Mouse (Mus musculus) kidney, adult 2 months (tissue): ENCODE measurements around the gene Wtip. TPM values are rescaled to one million over a fixed set of nuclear protein-coding genes. Genes with fewer than 3 reads are reported as not detected.
"Not testable (repeated sequence)": the region's sequence is repeated elsewhere in the genome, so short reads cannot be mapped to it uniquely, and the experiment has no call there.

ENCODE experiments used
- DNase-seq: peaks from one replicate; pipeline ENCODE4 v3.0.0; 2021
- H3K27ac ChIP-seq: fragments of 200-500 bp; 2 replicates; pipeline ENCODE4 v1.5.1; 2012; ENCODE audit warnings: low read depth, low read length, control low read depth, inconsistent platforms; ENCODE audit not compliant: insufficient read depth
- H3K27me3 ChIP-seq: fragments of 200-500 bp; replicated peaks from 2 replicates; pipeline ENCODE4 v1.6.1; 2012; ENCODE audit warnings: mild to moderate bottlenecking, moderate library complexity, low read length, inconsistent platforms; ENCODE audit not compliant: control insufficient read depth, insufficient read depth
- H3K36me3 ChIP-seq: fragments of 200-500 bp; 2 replicates; pipeline ENCODE4 v1.6.1; 2012; ENCODE audit warnings: mild to moderate bottlenecking, moderate library complexity, low read length, inconsistent platforms; ENCODE audit not compliant: control insufficient read depth, insufficient read depth
- H3K4me1 ChIP-seq: fragments of 200-500 bp; 2 replicates; pipeline ENCODE4 v1.6.1; 2011; ENCODE audit warnings: low read length; ENCODE audit not compliant: control insufficient read depth, insufficient read depth
- H3K4me3 ChIP-seq: fragments of 200-500 bp; 2 replicates; pipeline ENCODE4 v1.5.1; 2011; ENCODE audit warnings: mild to moderate bottlenecking, low read depth, low read length, control low read depth; ENCODE audit not compliant: insufficient read depth
- CTCF ChIP-seq: fragments of 200-500 bp; conservative IDR thresholded peaks from 2 replicates; pipeline ENCODE4 v1.5.1; 2011; ENCODE audit warnings: low read depth, mild to moderate bottlenecking, control low read depth, low read length, moderate library complexity, mixed read lengths; ENCODE audit not compliant: insufficient read depth, insufficient read length
- POLR2A ChIP-seq: fragments of 200-500 bp; IDR thresholded peaks from one replicate; pipeline ENCODE4 v1.6.1; 2011; ENCODE audit warnings: low read depth, low read length, control low read depth
- WGBS: fragments of 180-500 bp; shearing (Covaris S2); methylation state at CpG from one replicate; pipeline ENCODE4 v1.1.7; 2018; 5-methylcytosine and 5-hydroxymethylcytosine counted together
- polyA plus RNA-seq: library from polyadenylated mRNA; depleted of rRNA; stranded (reverse); fragments of >200 nt; gene quantifications from 2 replicates; pipeline ENCODE4 v1.2.3, GENCODE M21; 2012; rRNA removed

Gene Wtip
- polyA plus RNA-seq, 1 experiment, result 22.6 TPM

DNA sequence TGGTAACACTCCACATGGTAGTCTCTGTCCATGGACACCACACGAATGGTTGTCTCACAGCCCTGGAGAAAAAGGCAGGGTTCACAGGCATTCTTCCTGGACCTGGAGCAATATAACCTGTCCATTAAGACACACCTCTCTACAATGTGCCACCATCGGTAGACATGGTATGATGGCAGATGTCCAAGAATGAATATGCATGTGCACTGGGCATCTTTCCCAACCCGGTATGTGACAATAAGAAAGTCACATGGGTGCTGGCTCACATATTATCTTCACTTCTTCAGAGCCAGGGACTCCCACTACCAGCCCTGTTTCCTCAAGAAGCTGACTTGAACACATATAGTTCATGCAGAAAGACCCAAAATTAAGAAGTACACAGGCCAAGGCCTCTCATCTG, 16.5 kb downstream of the Wtip start:
- TF ChIP-seq POLR2A (no peak), CTCF (no peak)
- Histone ChIP-seq H3K4me3 (no peak overlapping the region), H3K27ac (no peak overlapping the region), H3K27me3 (no peaks in the 10 kb centered on the region), H3K4me1 (no peaks in the 10 kb centered on the region), H3K36me3 (no peaks in the 10 kb centered on the region)
- WGBS, result 59% methylated on average over 3 of the region's 3 CpGs
- DNase-seq, result no peak

DNA sequence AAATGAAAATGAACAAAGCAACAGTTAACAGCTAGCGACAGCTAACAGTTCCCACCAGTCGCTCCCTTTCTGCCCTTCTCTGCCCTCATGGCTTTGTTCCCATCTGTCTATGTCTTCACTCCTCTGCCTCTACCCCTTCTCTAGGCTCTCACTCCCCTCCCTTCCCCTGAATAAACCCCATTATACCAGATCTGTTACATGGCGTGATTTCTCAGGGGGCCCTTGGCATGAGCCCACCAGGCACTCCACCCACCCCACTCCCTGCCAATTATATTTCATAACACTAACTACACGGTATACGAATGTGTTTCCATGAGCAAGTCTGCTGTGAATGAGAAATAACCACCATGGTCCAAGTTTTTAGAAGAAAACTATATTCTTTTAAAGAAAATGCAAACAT, 23.9 kb downstream of the Wtip start:
- DNase-seq, result no peak
- H3K36me3 ChIP-seq, result no peaks in the 10 kb centered on the region
- WGBS, result 85% methylated on average over 5 of the region's 5 CpGs

DNA sequence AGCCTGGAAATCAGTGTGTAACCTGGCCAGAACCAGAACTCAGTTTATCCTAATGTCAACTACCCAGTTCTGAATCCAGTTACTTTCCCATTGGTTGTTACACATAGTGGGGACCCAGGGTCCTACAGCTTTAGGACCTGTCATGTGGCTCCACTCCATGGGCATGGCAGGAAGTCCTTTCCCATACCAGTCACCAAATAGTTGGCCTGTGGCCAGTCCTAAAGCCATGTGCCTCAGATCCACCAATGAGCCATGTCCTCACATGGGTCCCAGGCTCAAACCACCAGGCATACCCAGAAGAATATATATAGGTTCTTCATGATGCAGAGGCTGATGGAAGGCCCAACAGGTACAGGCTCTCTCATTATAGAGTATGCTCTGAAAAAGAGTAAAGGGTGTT, 31.8 kb downstream of the Wtip start:
- TF ChIP-seq POLR2A (no peak), CTCF (no peak)
- no peak overlapping the region for H3K4me3 ChIP-seq
- no peaks in the 10 kb centered on the region for H3K36me3 ChIP-seq
- no peak for DNase-seq
- H3K27ac ChIP-seq, result no peak overlapping the region
- no peaks in the 10 kb centered on the region for H3K27me3 ChIP-seq
- no peaks in the 10 kb centered on the region for H3K4me1 ChIP-seq

More for the DNA sequence above, 23.9 kb downstream of the Wtip start:
- TF ChIP-seq POLR2A (no peak), CTCF (no peak)
- H3K27me3 ChIP-seq, result no peaks in the 10 kb centered on the region
- H3K4me1 ChIP-seq, result no peaks in the 10 kb centered on the region
- no peak overlapping the region for H3K4me3 ChIP-seq
- H3K27ac ChIP-seq, result no peak overlapping the region

DNA sequence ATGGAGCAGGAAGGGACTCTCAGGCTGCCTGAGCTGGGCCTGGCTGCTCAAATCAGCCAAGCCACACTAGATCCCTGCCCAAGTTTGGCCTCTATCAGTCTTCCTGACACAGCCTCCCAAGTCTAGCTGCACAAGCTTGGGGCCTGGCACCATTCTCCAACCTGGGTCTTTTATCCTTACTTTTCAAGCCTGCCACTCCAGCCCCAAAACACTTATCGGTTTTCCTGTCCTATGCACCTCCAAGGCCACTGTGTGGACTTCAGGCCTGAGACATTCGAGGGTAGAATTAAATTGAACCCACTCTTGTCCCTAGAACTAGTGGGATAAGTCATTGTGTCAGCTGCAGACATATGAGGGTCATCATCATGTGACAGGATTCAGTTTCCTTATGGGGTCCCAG, 33.1 kb downstream of the Wtip start:
- no peak for TF ChIP-seq POLR2A
- TF ChIP-seq CTCF, result no peak
- Histone ChIP-seq H3K4me3 (no peak overlapping the region), H3K27me3 (no peaks in the 10 kb centered on the region), H3K4me1 (no peaks in the 10 kb centered on the region), H3K36me3 (no peaks in the 10 kb centered on the region), H3K27ac (no peak overlapping the region)
- no peak for DNase-seq
- WGBS, result 80% methylated on average over 2 of the region's 2 CpGs

DNA sequence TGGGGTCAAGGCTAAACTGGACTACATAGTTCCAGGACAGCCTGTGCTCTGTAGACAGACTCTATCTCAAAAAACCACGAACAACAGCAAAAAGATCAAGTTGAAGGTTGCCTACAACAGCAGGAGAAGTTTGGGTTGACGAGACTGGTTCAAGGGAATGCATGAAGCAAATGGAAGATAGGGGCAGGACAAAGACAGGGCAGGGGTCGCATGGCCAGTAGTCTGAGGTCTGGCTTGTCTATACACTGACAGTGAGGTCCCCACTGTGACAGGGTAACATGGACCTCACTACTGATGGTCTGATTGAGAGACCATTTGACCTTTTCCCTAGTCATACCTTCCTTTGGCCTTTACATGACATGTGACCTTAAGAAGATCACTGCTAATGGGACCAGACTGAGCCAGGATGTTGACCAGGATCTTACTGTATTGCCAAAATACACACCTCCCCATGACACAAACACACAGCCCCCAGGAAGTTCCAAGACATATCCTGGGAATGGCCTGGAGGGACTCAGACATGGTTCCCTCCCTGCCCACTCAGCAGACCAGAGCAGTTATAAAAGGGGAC, 38.1 kb downstream of the Wtip start, which contains the start of gene Scgb1b30:
Scgb1b30 (plus strand) TSS at position 521 of the 571 bp plus-strand sequence.
- Histone ChIP-seq H3K27me3 (no peaks in the 10 kb centered on the region), H3K36me3 (no peaks in the 10 kb centered on the region), H3K4me1 (no peaks in the 10 kb centered on the region), H3K4me3 (no peak within 1 kb of the TSS), H3K27ac (no peak within 1 kb of the TSS)
- WGBS, result 78% methylated on average over 3 of the region's 3 CpGs
- DNase-seq, result no peak
- TF ChIP-seq CTCF, result no peak
- TF ChIP-seq POLR2A, result no peak

DNA sequence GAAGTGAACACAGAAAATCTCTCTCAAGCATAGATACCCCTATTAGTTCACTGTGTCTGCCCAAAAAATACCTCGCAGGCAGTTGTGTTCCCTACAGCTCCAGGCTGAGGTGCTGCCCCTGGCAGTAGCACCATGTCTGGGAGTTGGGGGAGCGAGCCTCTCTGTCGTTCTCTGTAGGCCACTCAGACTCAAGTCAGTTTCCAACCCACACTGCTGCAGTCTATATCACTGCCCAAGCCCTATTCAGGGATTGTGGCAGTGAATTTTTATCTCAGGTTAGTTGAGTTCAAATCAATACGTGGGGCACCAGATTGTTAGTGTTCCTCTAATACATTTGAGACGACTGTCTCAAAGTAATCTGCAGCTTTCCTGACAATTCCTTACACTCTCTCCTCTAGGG, 64.9 kb downstream of the Wtip start:
- not testable (repeated sequence) for H3K36me3 ChIP-seq, H3K4me3 ChIP-seq, H3K27me3 ChIP-seq, H3K27ac ChIP-seq, DNase-seq, H3K4me1 ChIP-seq
- 73% methylated on average over 5 of the region's 5 CpGs for WGBS

Other genes starting within 250 kb of the Wtip start
- gene Scgb2b26, start 188.2 kb downstream of the Wtip start, polyA plus RNA-seq, result not detected in 2 replicates
- gene Scgb2b27, start 119.3 kb downstream of the Wtip start, polyA plus RNA-seq, result not detected in 2 replicates
- not detected in 2 replicates for gene Scgb1b27, start 111.8 kb downstream of the Wtip start, polyA plus RNA-seq
- not detected in 2 replicates for gene Scgb1b30, start 37.8 kb downstream of the Wtip start, polyA plus RNA-seq
- 28.4 and 32.7 TPM in 2 replicates for gene Uba2, start 36.3 kb upstream of the Wtip start, polyA plus RNA-seq
- 22.8 and 25.1 TPM in 2 replicates for gene Pdcd2l, start 63.4 kb upstream of the Wtip start, polyA plus RNA-seq
- 413 and 444 TPM in 2 replicates for gene Gpi1, start 97.1 kb upstream of the Wtip start, polyA plus RNA-seq
- not detected in 2 replicates for gene Gm6096, start 117.8 kb upstream of the Wtip start, polyA plus RNA-seq
- gene 4931406P16Rik, start 180.3 kb upstream of the Wtip start, polyA plus RNA-seq, result 24.6 and 27.0 TPM in 2 replicates